Mouse (Mus musculus) common myeloid progenitor, adult 5-6 weeks (primary cell): ENCODE measurements at regions not wholly inside any gene's neighbourhood (a gene's known extent, or its start where the extent isn't known, plus 50 kb on each side); places are given as distances from the start of the nearest gene placed in this dataset.

Experiments
- ATAC-seq: replicated peaks from 2 replicates; pipeline ENCODE4 v1.8.0; 2016; ENCODE audit warnings: low read depth, mild to moderate bottlenecking, moderate TSS enrichment, inconsistent platforms; ENCODE audit not compliant: poor library complexity, severe bottlenecking

- no peak for ATAC-seq
Observed at GRCm38 (mm10) chr5:75784998-75785593, 193.2 kb downstream of the Kdr start.

GRCm38 (mm10) chr5:75770592-75770991, 195.9 kb downstream of the Kit start:
- ATAC-seq, result no peak

- ATAC-seq, result peak; percentile 54
Observed at GRCm38 (mm10) chr5:75767213-75767612, 192.5 kb downstream of the Kit start.

DNA sequence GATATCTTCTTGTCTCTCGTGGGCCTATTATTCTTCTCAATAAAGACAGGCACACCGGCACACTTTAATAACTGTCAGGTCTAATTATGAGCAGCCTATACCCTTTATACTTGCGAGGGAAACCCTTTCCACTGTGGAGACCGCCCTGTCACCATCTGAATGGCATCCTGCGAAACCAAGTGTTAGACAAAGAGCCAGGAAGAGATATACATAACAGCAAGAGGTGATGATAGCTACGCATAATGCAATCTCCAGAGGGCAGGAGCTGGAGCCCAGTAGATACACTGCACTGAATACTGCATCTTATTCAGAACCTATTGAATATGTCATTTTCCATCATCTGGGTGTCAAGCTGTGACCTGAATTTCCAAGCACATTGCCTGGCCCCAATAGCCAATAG, 187.7 kb downstream of the Kit start:
- peak; percentile 26 for ATAC-seq

DNA sequence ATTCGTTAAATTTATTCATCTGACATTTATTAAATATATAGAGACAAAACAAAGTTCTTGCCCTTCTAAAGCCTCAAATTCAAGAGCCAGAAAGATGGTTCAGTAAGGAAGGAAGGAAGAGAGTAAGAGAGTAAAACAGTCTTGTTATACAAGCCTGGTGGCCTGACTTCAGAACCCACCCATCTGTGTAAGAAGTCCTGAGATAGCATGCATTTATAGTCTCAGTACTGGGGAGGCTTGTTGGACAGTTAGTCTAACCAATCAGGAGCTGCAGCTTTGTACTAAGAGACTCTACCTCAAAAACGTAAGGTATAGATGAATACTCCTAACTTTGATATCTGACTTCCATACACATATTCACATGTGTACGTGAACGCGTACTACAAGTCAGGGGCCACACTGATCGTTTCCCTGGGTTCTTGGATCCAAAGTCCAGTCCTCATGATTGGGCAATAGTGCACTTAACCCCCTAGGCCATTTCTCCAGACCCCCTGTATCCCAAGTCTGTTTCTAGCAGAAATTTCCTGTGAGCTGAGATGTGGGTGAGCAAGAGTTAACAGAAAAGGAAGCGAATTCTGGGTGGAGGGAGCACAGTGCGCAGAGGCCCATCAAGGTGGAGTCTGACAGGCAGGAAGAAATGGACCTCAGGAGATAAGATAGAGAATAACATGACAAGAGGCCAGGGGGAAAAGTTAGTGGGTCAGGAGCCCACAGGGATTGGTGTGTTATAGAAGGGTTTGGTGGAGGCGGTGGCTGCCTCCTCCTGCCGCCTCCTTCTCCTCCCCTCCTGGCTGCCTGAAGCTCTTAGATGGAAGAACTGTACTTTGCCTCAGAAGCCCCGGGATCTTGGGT, 187.0 kb downstream of the Kit start:
- peak; percentile 94 for ATAC-seq

- 0 out of 2 replicates have a peak, but pooled peaks have one; percentile 58 for ATAC-seq
Observed at GRCm38 (mm10) chr5:75756168-75756567, 181.5 kb downstream of the Kit start.

DNA sequence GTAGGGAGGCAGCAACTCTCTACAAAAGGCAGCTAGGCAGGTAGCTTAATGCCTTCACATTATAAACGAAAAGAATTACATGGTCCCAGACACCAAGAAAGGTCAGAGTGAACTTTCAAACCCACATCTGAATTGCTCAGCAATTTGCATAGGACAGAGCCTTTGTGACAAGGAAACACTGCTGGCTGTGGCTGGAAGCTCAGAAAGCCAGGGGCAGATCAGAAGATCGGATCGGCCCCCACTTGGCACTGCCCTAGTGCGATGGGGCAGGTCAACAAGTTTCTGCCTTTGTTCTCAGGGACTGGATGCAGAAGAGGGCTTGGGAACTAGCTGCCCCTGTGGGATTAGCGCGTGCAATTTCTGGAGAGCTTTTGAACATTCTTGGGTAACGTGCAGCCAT, 179.6 kb downstream of the Kit start:
- no peak for ATAC-seq

- ATAC-seq, result no peak
Observed at GRCm38 (mm10) chr5:75745311-75745710, 170.6 kb downstream of the Kit start.

- peak; percentile 88 for ATAC-seq
Observed at GRCm38 (mm10) chr5:75744475-75745045, 169.8 kb downstream of the Kit start.

DNA sequence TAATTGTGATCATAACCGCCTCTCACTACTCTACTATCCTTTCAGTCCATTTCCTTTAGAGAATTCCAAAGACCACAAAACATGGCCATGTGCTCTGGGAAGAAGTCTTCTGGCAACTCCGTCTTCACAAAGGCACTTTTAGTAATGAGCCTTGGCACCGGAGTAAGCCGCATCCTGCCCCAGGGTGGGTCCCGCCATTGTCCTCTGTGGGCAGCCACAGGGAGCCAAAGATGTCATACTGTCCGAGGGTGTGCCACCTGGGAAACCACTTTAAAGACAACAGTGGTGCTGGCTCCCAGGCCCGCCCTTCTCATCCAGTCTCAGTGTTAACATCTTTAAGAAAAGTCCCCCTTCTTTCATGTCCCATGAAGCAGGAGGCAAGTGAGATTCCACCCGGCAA, 164.6 kb downstream of the Kit start:
- ATAC-seq, result no peak

DNA sequence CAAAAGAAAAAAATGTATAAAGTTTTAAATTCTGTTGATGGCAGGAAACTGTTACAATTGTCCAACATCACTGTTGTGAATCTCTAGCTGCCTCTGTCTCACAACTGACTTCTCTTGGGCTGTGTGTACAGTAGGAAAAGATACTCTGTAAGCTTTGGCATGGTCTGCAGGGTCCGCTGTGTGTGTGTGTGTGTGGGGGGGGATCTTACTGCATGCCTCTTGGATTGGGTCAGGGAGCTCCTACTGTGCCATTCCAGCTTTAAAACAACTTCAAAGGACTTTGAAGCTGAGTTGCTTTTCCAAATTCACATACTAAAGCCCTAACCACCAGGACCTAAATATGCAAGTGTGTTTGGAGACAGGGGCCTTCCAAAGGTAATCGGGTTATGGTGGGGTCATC, 163.7 kb downstream of the Kit start:
- no peak for ATAC-seq

DNA sequence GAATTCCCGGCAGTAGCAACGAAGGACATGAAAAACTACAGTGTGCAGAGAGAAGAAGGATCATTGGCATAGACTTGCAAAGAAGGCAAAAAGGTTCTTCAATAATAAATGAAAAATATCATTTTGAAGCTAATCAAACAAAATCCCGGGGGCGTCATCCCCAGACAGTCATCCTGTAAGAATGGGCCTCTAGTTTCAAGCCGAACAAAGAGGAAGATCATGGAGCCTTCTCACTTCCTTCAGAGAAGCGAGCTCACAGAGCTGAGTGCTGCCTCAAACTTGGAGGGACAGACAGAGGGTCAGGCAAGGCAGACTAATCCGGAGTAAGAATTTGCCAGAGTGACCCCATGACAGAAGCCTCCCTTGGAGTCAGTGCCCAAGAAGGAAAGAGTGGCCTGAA, 163.0 kb downstream of the Kit start:
- ATAC-seq, result no peak

DNA sequence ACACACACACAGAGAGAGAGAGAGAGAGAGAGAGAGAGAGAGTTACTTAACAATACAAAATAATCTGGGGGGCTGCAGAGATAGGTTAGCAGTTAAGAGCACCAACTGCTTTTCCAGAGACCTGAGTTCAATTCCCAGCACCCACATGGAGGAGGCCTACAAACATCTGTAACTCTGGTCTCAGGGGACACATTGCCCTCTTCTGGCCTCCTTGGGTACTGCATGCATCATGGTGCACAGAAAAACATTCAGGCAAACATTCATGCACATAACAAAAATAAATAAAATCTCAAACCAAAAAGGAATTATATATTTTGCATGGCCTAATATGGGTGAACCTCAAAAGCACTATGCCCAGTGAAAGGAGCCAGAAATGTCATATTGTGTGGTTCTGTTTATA, 161.6 kb downstream of the Kit start:
- ATAC-seq, result no peak

DNA sequence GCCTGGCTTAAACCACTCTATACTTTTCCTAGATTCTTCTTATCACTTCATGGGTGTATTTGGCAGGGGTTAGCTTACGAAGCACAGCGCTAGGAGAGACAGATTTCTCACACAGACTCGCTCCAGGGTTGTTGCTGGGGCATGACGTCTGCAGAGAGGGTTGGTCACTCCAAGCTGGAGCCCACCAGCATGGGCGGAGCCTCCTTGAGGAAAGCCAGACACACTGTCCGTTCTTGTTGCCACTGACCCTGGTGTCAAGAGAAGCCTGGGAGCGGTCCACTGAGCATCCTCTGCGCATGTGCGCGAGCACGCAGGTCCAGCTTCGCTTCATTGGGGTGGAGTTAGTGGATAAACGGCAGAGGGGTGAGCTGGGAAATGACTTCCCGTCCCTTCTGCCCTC, 159.8 kb downstream of the Kit start:
- no peak for ATAC-seq

DNA sequence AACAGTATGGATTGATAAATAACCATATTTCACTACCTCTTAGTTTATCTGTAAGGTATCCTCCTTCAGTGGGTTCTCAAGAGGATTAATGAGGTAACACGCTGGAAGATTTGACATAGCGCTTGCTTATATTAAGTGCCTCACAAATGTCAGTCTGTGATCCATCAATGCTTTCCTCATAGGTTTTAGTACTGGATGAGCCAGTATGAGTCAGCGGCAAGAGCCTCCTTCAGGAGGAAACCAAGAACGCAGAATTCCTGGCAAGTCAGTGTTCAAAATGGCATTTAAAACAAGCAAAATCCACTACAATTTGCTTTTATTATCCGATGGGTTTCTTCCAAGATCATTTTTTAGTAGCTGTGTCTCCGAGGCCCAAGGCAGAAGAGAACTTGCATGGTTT, 159.3 kb downstream of the Kit start:
- no peak for ATAC-seq

DNA sequence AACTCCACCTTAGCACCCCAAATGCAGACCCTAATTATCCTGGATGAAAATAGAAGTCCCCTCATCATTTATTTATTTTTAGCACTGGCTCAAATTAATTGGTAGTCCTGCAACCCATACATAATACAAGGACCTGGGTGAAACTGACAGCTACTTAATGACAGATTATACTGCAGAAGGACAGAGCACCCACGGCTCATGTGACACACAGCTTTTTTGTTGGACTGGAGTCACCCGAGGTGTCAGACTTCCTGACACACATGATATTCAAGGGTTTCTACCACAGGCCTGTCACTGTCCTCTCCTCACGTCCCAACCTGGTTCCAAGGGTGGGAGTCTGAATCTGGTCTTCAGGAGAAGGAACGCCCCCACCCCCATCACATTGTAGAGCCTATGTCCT, 156.5 kb downstream of the Kit start:
- ATAC-seq, result peak; percentile 19; the same call in 1 of the 2 replicates

- peak; percentile 94 for ATAC-seq
Observed at GRCm38 (mm10) chr5:75730698-75731097, 156.0 kb downstream of the Kit start.

GRCm38 (mm10) chr5:75721291-75721690, 146.6 kb downstream of the Kit start:
- ATAC-seq, result no peak

DNA sequence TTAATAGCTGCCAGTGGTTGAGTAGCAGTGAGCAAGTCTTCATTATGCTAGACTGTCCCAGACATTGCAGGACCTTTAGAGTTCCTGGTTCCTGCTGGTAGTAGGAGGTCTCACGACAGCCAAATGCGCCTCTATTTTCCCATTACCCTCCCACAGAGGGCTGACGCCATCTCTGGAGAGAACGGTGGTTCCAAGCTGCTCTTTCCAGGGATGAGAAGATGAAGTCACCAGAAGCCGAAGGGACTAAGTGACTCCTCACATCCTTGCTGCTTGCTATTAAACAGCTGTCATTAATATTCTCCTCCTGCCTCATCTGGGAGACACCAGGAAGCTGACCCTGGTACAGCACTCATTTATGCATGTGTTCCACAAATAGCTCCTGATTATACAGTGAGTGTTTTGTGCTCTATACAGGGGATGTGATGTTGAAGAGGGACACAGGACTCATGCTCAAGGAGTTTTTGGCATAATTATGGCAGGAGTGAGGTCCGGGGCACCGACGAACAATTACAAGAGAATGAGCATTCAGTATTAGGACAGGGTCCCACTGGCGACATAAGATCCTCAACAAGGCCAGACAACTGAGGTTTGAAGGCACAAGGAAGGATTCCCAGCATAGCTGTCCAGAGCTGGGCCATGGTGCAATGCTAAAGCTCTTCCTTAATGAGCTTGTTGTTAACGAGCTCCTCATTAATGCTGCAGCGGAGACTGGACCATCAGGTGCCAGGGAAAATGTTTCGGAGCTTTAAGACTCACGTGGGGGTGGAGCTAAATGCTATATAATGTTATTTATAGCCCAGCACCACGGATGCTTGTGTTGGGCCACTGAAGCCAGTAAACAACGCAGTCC, 145.6 kb downstream of the Kit start:
- no peak for ATAC-seq

DNA sequence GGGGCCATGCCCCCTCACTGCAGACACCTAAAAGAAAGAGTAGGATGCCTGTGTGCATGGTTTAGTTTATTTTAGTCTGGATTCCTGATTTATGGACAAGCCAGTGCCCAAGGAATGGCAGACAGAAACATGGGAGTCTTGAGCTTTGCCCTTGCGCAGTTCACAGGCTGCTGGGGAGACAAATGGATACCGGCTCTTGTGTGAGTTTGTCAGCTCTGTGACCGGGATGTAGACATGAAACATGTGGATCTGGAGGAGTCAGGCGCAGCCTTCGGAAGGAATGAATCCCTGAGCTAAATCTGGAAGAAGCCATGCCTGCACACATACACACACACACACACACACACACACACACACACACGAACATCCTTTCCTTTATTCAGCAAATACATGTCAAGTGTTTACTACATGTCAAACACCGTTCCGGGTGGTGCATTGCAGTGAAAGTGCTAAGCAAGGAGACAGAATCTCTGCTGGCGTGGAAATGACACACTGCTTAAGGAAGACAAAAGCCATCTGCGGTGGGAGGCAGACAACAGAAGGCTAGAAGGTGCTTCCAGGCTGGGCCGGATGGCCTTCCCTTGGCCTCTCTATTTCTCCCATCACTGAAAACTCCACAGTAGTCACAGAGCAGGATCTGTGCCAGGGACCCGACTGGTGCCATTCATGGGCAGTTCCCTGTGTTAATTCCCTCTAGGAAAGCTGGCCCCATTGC, 144.0 kb downstream of the Kit start:
- no peak for ATAC-seq
